Mouse (Mus musculus) ovary, adult 2 months (tissue): ENCODE results near the gene Gm10251. TPM values are rescaled to one million over a fixed set of nuclear protein-coding genes. Genes with fewer than 3 reads are reported as not detected.

Experiments
- polyA plus RNA-seq: library from polyadenylated mRNA; depleted of rRNA; stranded (reverse); fragments of >200 nt; gene quantifications from 2 replicates; pipeline ENCODE4 v1.2.3, GENCODE M21; 2012; rRNA removed

The Gm10251 gene
- polyA plus RNA-seq, result not detected in 2 replicates

DNA sequence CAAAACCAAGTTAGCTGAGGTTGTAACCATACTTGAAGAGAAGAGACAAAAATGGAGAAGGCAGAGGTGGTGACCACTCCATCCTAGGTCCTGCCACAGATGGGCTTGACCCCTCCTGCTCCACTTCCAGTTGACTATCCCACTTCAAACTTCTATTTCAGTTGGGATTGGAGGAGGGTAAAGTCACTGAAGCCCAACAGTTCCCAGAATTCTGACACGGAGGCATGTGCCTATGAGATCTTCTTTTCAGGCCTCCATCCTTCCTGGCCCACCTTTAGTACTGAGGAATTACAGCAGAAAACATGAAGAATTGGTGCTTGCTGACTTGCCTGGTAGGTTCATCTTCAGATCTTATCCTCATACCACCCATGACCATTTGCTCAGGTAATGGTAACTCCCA is at the start of gene Gm10251:
Gm10251 (minus strand) TSS at position 101 of the 400 bp plus-strand sequence.

DNA sequence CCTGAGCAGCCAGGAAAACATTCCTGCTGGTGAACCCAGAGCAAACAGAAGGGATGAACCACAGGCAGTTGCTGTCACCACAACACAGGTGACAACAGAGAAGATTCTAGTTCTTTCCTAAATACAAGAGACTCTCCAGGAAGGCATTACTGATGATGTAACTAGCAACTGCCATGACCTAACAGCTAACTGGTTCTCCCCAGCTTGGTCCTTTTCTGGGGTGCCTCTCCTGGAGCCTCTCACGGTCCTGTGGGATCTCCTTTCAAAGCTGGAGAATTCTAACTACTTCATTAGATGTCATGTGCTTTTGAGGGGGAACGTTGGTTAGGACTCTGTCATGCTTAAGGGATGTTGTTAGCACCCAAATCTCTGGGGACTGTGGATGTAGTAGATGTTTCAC is 36.2 kb upstream of the Gm10251 start, which contains the start of gene Gm8050:
Gm8050 (minus strand) TSS at position 101 of the 400 bp plus-strand sequence.

DNA sequence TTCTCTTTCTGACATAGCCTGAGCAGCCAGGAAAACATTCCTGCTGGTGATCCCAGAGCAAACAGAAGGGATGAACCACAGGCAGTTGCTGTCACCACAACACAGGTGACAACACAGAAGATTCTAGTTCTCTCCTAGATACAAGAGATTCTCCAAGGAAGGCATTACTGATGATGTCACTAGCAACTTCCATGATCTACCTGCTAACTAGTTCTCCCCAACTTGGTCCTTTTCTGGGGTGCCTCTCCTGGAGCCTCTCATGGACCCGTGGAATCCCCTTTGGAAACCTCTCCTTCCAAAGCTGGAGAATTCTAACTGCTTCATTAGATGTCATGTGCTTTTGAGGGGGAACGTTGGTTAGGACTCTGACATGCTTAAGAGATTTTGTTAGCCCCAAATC is 61.7 kb downstream of the Gm10251 start, which contains the start of gene Gm3460:
Gm3460 (minus strand) TSS at position 101 of the 400 bp plus-strand sequence.

DNA sequence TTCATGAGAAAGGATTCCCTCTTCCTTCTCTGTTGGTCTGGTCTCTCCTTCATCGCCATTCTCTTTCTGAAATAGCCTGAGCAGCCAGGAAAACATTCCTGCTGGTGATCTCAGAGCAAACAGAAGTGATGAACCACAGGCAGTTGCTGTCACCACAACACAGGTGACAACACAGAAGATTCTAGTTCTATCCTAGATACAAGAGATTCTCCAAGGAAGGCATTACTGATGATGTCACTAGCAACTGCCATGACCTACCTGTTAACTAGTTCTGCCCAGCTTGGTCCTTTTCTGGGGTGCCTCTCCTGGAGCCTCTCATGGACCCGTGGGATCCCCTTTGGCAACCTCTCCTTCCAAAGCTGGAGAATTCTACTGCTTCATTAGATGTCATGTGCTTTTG is 93.5 kb downstream of the Gm10251 start, which contains the start of gene Gm3629:
Gm3629 (minus strand) TSS at position 101 of the 400 bp plus-strand sequence.

Other genes with a start within 250 kb of the Gm10251 start
- gene Gm3594, start 239.6 kb downstream of the Gm10251 start, polyA plus RNA-seq, result not detected in 2 replicates
- not detected in 2 replicates for gene Gm8356, start 146.9 kb downstream of the Gm10251 start, polyA plus RNA-seq
- gene Gm3629, start 93.6 kb downstream of the Gm10251 start, polyA plus RNA-seq, result not detected in 2 replicates
- gene Gm3460, start 61.8 kb downstream of the Gm10251 start, polyA plus RNA-seq, result not detected in 2 replicates
- gene Gm8050, start 36.1 kb upstream of the Gm10251 start, polyA plus RNA-seq, result not detected in 2 replicates
- gene Gm3636, start 58.2 kb upstream of the Gm10251 start, polyA plus RNA-seq, result 0.35 TPM in 1 of 2 replicates, not detected in the other
- gene Gm8362, start 90.2 kb upstream of the Gm10251 start, polyA plus RNA-seq, result not detected in 2 replicates
- not detected in 2 replicates for gene Gm3642, start 156.1 kb upstream of the Gm10251 start, polyA plus RNA-seq
- gene Gm3667, start 205.8 kb upstream of the Gm10251 start, polyA plus RNA-seq, result not detected in 2 replicates